Mouse (Mus musculus) megakaryocyte, embryonic 14.5 days (primary cell): Measurements from ENCODE around the gene Prkd1.

Experiments used
- FLI1 ChIP-seq: IDR thresholded peaks from 2 replicates; pipeline ENCODE4 v1.6.1; 2012; ENCODE audit warnings: low read length, inconsistent platforms, mixed read lengths
- GATA1 ChIP-seq: IDR thresholded peaks from 3 replicates; pipeline ENCODE4 v1.6.1; 2012; ENCODE audit warnings: mixed read lengths, low read length, inconsistent platforms, borderline replicate concordance

GRCm38 (mm10) chr12:50457151-50457550 lies 191.7 kb downstream of the Prkd1 start:
- TF ChIP-seq GATA1 (no peak), FLI1 (no peak)
